Mouse (Mus musculus) CH12.LX (cell line): ENCODE data around the gene Popdc3. TPM values are rescaled to one million over a fixed set of nuclear protein-coding genes. Genes with fewer than 3 reads are reported as not detected.

Experiments used
- DNase-seq: peaks from one replicate; pipeline ENCODE4 v3.0.0-alpha.2; 2013; ENCODE audit errors: extremely low read depth
- H3K27ac ChIP-seq: 2 replicates; pipeline ENCODE4 v1.5.1; 2012; ENCODE audit warnings: low read depth, mild to moderate bottlenecking, control low read depth, moderate library complexity; ENCODE audit not compliant: insufficient read depth
- H3K27me3 ChIP-seq: replicated peaks from 2 replicates; pipeline ENCODE3; 2012; ENCODE audit warnings: inconsistent platforms
- H3K36me3 ChIP-seq, 2 experiments: replicated peaks in 1 of 2; 2 replicates each; pipeline versions ENCODE3 to v1.6.1; 2012; ENCODE audit warnings: inconsistent platforms in 1 of 2, low read length in 1 of 2, mild to moderate bottlenecking in 1 of 2, mixed read lengths in 1 of 2, moderate library complexity in 1 of 2; ENCODE audit not compliant: control insufficient read depth in 1 of 2, insufficient read depth in 1 of 2
- H3K4me1 ChIP-seq, 2 experiments: 2 replicates each; pipeline ENCODE4 v1.6.1; 2012; ENCODE audit warnings: inconsistent platforms in 1 of 2, moderate library complexity in 1 of 2; ENCODE audit not compliant: insufficient read depth in 2 of 2, control insufficient read depth in 1 of 2
- H3K4me2 ChIP-seq: 2 replicates; pipeline ENCODE4 v1.6.1; 2012; ENCODE audit warnings: low read depth, mild to moderate bottlenecking, control low read depth; ENCODE audit not compliant: poor library complexity, insufficient read depth, severe bottlenecking
- H3K4me3 ChIP-seq, 3 experiments: fragments of 150-350 bp in 1 of 3; sonication (generic) in 1 of 3; replicated peaks in 1 of 3; 2 replicates each; pipeline versions ENCODE3 to v1.5.1; 2011 to 2012; ENCODE audit warnings: low read depth in 2 of 3, low read length in 2 of 3, mild to moderate bottlenecking in 2 of 3, moderate library complexity in 2 of 3, control low read depth in 1 of 3, improper control_type of control experiment in 1 of 3, inconsistent platforms in 1 of 3, mixed read lengths in 1 of 3; ENCODE audit not compliant: poor library complexity in 1 of 3
- H3K79me2 ChIP-seq: replicated peaks from 2 replicates; pipeline ENCODE4 v1.6.1; 2012; ENCODE audit warnings: mild to moderate bottlenecking, moderate library complexity; ENCODE audit not compliant: control insufficient read depth, poor library complexity, insufficient read depth, severe bottlenecking; ENCODE audit errors: extremely low read depth
- H3K9ac ChIP-seq: 2 replicates; pipeline ENCODE4 v1.6.1; 2012; ENCODE audit warnings: low read depth, mild to moderate bottlenecking, control low read depth, moderate library complexity; ENCODE audit not compliant: insufficient read depth
- H3K9me3 ChIP-seq: replicated peaks from 2 replicates; pipeline ENCODE3; 2012; ENCODE audit warnings: low read length, inconsistent platforms, mixed read lengths
- CHD1 ChIP-seq: IDR thresholded peaks from 2 replicates; pipeline ENCODE4 v1.6.1; 2012; ENCODE audit warnings: low read depth, low read length, improper control_type of control experiment, inconsistent platforms
- EP300 ChIP-seq: IDR thresholded peaks from 2 replicates; pipeline ENCODE4 v1.6.1; 2011; ENCODE audit warnings: low read length, improper control_type of control experiment
- ETS1 ChIP-seq: conservative IDR thresholded peaks from 2 replicates; pipeline ENCODE4 v1.6.1; 2012; ENCODE audit warnings: low read depth, mild to moderate bottlenecking, inconsistent platforms, low read length, improper control_type of control experiment, moderate library complexity
- GABPA ChIP-seq: IDR thresholded peaks from 2 replicates; pipeline ENCODE4 v1.6.1; 2012; ENCODE audit warnings: low read depth, low read length, improper control_type of control experiment, inconsistent platforms; ENCODE audit not compliant: insufficient replicate concordance
- IRF4 ChIP-seq: IDR thresholded peaks from 2 replicates; pipeline ENCODE4 v1.6.1; 2014; ENCODE audit warnings: low read depth, mild to moderate bottlenecking, inconsistent platforms, low read length, improper control_type of control experiment
- JUN ChIP-seq: IDR thresholded peaks from 2 replicates; pipeline ENCODE4 v1.6.1; 2011; ENCODE audit warnings: low read depth, mild to moderate bottlenecking, low read length, improper control_type of control experiment, moderate library complexity; ENCODE audit not compliant: insufficient read depth
- JUND ChIP-seq: conservative IDR thresholded peaks from 2 replicates; pipeline ENCODE4 v1.6.1; 2011; ENCODE audit warnings: low read depth, low read length, improper control_type of control experiment
- KAT2A ChIP-seq: IDR thresholded peaks from 2 replicates; pipeline ENCODE4 v1.6.1; 2012; ENCODE audit warnings: low read length, improper control_type of control experiment, inconsistent platforms; ENCODE audit not compliant: insufficient replicate concordance
- MAFK ChIP-seq: IDR thresholded peaks from 2 replicates; pipeline ENCODE4 v1.6.1; 2011; ENCODE audit warnings: low read length, improper control_type of control experiment; ENCODE audit not compliant: insufficient replicate concordance
- MAX ChIP-seq: IDR thresholded peaks from 2 replicates; pipeline ENCODE4 v1.6.1; 2011; ENCODE audit warnings: low read length, improper control_type of control experiment
- MAZ ChIP-seq: IDR thresholded peaks from 2 replicates; pipeline ENCODE4 v1.6.1; 2012; ENCODE audit warnings: low read depth, mild to moderate bottlenecking, inconsistent platforms, low read length, improper control_type of control experiment, moderate library complexity
- MXI1 ChIP-seq: IDR thresholded peaks from 2 replicates; pipeline ENCODE4 v1.6.1; 2011; ENCODE audit warnings: mild to moderate bottlenecking, low read depth, low read length, improper control_type of control experiment
- MYC ChIP-seq: IDR thresholded peaks from 2 replicates; pipeline ENCODE4 v1.6.1; 2011; ENCODE audit warnings: low read depth, mild to moderate bottlenecking, improper control_type of control experiment, low read length
- NELFE ChIP-seq: IDR thresholded peaks from 2 replicates; pipeline ENCODE4 v1.6.1; 2011; ENCODE audit warnings: low read depth, low read length, improper control_type of control experiment
- NRF1 ChIP-seq: IDR thresholded peaks from 2 replicates; pipeline ENCODE4 v1.6.1; 2014; ENCODE audit warnings: low read depth, mild to moderate bottlenecking, inconsistent platforms, low read length, improper control_type of control experiment, moderate library complexity
- POLR2A ChIP-seq: IDR thresholded peaks from 2 replicates; pipeline ENCODE4 v1.6.1; 2011; ENCODE audit warnings: low read depth, mild to moderate bottlenecking, improper control_type of control experiment, low read length
- POLR2AphosphoS2 ChIP-seq: IDR thresholded peaks from 2 replicates; pipeline ENCODE4 v1.6.1; 2011; ENCODE audit warnings: low read depth, low read length, improper control_type of control experiment
- RAD21 ChIP-seq: IDR thresholded peaks from 2 replicates; pipeline ENCODE4 v1.6.1; 2011; ENCODE audit warnings: low read depth, mild to moderate bottlenecking, low read length, improper control_type of control experiment, moderate library complexity
- SIN3A ChIP-seq: IDR thresholded peaks from 2 replicates; pipeline ENCODE4 v1.6.1; 2012; ENCODE audit warnings: low read length, improper control_type of control experiment, inconsistent platforms
- SMC3 ChIP-seq: IDR thresholded peaks from 2 replicates; pipeline ENCODE4 v1.6.1; 2011; ENCODE audit warnings: low read depth, low read length, improper control_type of control experiment
- TCF12 ChIP-seq: IDR thresholded peaks from 2 replicates; pipeline ENCODE4 v1.6.1; 2014; ENCODE audit warnings: low read depth, mild to moderate bottlenecking, inconsistent platforms, low read length, improper control_type of control experiment
- ZC3H11A ChIP-seq: IDR thresholded peaks from 2 replicates; pipeline ENCODE4 v1.6.1; 2012; ENCODE audit warnings: low read depth, mild to moderate bottlenecking, inconsistent platforms, low read length, improper control_type of control experiment
- ZMIZ1 ChIP-seq: IDR thresholded peaks from 2 replicates; pipeline ENCODE4 v1.6.1; 2012; ENCODE audit warnings: low read depth, mild to moderate bottlenecking, inconsistent platforms, low read length, improper control_type of control experiment
- ZNF384 ChIP-seq: IDR thresholded peaks from 2 replicates; pipeline ENCODE4 v1.6.1; 2012; ENCODE audit warnings: low read depth, low read length, improper control_type of control experiment, inconsistent platforms
- dilution Hi-C: fragments of 300-500 bp; cut with MboI; formaldehyde crosslinking; loops from 2 replicates; pipeline ENCODE4 v1.14.3; 2020; ENCODE audit warnings: low sequenced_read_pairs; ENCODE audit not compliant: extremely low pct_unique_long_range_greater_than_20kb, extremely low pct_ligation_motif_present
- in situ Hi-C: fragments of 300-500 bp; cut with MboI; formaldehyde crosslinking; loops from 3 replicates; pipeline ENCODE4 v1.14.3; 2019; ENCODE audit warnings: low sequenced_read_pairs, low pct_ligation_motif_present, low pct_unique_long_range_greater_than_20kb, mixed read lengths
- polyA plus RNA-seq: library from polyadenylated mRNA; unstranded; fragments of >175 nt; gene quantifications from 2 replicates; pipeline ENCODE4 v1.2.1, GENCODE M21; 2012; ENCODE audit warnings: low read depth; ENCODE audit not compliant: insufficient read length
- total RNA-seq, 2 experiments: library from RNA; depleted of rRNA; stranded (reverse); fragments of 300-350 nt in 1 of 2; fragments of >200 nt in 1 of 2; gene quantifications; 2 replicates each; pipeline ENCODE4 v1.2.3; 2012 to 2014

Popdc3 gene
- total and polyA plus RNA-seq, 3 experiments = 0.04 to 0.24 (median 0.24) TPM

GRCm38 (mm10) chr10:45139910-45140309 lies 38.0 kb upstream of the Popdc3 start:
- Histone ChIP-seq H3K4me2 (no peak overlapping the region), H3K79me2 (no peaks in the 10 kb centered on the region; the same call in 1 of the 2 replicates), H3K9ac (no peak overlapping the region), H3K4me3 (no peak overlapping the region), H3K27ac (no peak overlapping the region), H3K4me1 (no peaks in the 10 kb centered on the region), H3K9me3 (peaks cover 3% of the 10 kb centered on the region), H3K27me3 (no peaks in the 10 kb centered on the region), H3K36me3 (peaks cover 21 to 88% of the 10 kb centered on the region in 2 experiments)
- TF ChIP-seq MAX (no peak), MYC (no peak), MXI1 (no peak), ZMIZ1 (no peak), JUND (no peak), ZC3H11A (no peak), EP300 (no peak), ETS1 (no peak), IRF4 (no peak), ZNF384 (no peak), SMC3 (no peak), KAT2A (no peak)
- DNase-seq = no peak
- dilution Hi-C loops (no loop called here), in situ Hi-C loops (loop anchor here (25.0 kb wide), 1 partner anchor 222 kb away; no protein-coding TSS in a partner anchor)

GRCm38 (mm10) chr10:45140474-45141212 lies 37.3 kb upstream of the Popdc3 start:
- dilution Hi-C loops = no loop called here
- TF ChIP-seq POLR2A = no peak
- TF ChIP-seq MXI1 = no peak
- no peak for TF ChIP-seq SIN3A
- TF ChIP-seq EP300 = no peak
- TF ChIP-seq ZMIZ1 = no peak
- no peak for TF ChIP-seq ZNF384
- no peak for TF ChIP-seq NRF1
- no peak for TF ChIP-seq RAD21
- no peak for TF ChIP-seq JUN
- no peak for TF ChIP-seq MAZ
- TF ChIP-seq SMC3 = no peak
- TF ChIP-seq POLR2AphosphoS2 = no peak
- TF ChIP-seq MYC = no peak
- TF ChIP-seq GABPA = no peak
- TF ChIP-seq CHD1 = no peak
- no peak for TF ChIP-seq TCF12
- no peak for TF ChIP-seq MAFK
- no peak for TF ChIP-seq NELFE
- H3K36me3 ChIP-seq = peaks cover 20 to 88% of the 10 kb centered on the region in 2 experiments

More at GRCm38 (mm10) chr10:45140474-45141212, 37.3 kb upstream of the Popdc3 start:
- Histone ChIP-seq H3K9ac (no peak overlapping the region), H3K4me2 (no peak overlapping the region), H3K79me2 (no peaks in the 10 kb centered on the region; the same call in 1 of the 2 replicates), H3K27ac (no peak overlapping the region), H3K27me3 (no peaks in the 10 kb centered on the region), H3K4me1 (no peaks in the 10 kb centered on the region), H3K4me3 (no peak overlapping the region), H3K9me3 (no peaks in the 10 kb centered on the region)
- in situ Hi-C loops = loop anchor here (25.0 kb wide), 1 partner anchor 222 kb away; no protein-coding TSS in a partner anchor
- DNase-seq = no peak
